Mouse (Mus musculus): ENCODE results near the gene Cyth1. TPM values are rescaled to one million over a fixed set of nuclear protein-coding genes. Genes with fewer than 3 reads are reported as not detected.
A peak's percentile ranks its signal among the peaks of the same experiment; 100 is the strongest.

Gene Cyth1
- total RNA-seq (2021): 10 to 100 TPM; 28.4 to 32.2 TPM
- long read RNA-seq, experiment 1, partial matches to known transcripts: 8 of 19 reads
- long read RNA-seq, experiment 1, other reads (novel, unspliced or antisense): 8 of 19 reads
- long read RNA-seq, experiment 2, partial matches to known transcripts: 8 of 25 reads
- long read RNA-seq, experiment 2, other reads (novel, unspliced or antisense): 14 of 25 reads

- peak; percentile 99 for DNase-seq (ENCODE audit: low spot score in 2 of 2)
Observed at GRCm38 (mm10) chr11:118248150-118249011, at the start of gene Cyth1. Cyth1 (minus strand) TSS chr11:118248592.

DNA sequence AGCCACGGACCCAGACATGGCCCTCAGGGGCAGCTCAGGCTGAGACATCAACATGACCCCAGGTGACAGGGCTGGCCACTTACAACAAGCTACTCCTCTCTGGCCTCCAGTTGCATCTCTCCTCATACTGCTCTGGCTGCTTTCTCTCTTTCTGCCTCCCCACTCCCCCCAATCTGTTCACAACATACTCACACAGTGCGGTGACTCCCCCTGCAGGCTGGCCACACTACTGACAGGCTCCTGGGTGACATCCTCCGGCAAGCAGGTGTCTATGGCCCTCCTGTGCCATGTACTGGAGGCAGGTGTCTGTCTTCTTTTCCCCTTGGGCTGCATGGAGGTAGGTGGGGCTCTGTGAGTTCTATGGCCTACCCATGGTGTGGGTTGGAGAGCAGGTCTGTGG lies 49.6 kb upstream of the Cyth1 start:
- no peak for DNase-seq (ENCODE audit: low spot score in 2 of 2)

DNA sequence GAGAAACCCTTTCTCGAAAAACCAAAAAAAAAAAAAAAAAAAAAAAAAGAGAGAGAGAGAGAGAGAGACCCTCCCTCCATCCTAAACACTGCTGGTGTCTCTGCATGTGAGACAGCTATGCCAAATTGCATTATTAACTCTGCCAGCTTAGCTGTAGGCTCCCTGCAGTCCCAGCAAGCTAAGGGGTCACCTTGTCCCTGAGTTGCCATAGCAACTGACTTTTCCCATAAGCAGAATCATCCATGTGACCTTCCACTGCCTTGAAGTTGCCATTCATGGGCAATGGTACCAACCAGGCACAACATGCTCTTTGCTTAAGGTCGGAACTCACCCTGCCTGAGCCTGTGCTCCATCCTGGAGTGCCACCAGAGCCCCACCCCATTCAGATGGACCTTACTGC lies 46.6 kb upstream of the Cyth1 start:
- no peak for DNase-seq (ENCODE audit: low spot score in 2 of 2)

DNA sequence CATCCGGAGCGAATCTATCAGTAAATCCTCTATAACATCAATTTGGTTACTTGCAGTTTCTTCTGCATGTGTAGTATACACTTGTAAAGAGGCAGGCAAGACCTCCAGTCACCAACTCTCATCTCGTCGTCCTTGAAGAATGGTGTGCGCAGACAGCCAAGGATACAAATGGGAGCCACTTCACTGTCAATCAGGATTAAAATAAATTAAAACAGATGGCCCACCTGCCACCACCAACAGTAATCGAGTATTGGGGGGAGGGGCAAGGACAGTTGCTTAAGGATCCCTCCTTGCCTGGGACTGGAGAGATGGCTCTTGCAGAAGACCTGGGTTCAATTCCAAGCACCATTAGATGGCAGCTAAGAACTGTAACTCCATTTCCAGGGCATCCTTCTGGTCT lies 44.3 kb upstream of the Cyth1 start:
- no peak for DNase-seq (ENCODE audit: low spot score in 2 of 2)

DNA sequence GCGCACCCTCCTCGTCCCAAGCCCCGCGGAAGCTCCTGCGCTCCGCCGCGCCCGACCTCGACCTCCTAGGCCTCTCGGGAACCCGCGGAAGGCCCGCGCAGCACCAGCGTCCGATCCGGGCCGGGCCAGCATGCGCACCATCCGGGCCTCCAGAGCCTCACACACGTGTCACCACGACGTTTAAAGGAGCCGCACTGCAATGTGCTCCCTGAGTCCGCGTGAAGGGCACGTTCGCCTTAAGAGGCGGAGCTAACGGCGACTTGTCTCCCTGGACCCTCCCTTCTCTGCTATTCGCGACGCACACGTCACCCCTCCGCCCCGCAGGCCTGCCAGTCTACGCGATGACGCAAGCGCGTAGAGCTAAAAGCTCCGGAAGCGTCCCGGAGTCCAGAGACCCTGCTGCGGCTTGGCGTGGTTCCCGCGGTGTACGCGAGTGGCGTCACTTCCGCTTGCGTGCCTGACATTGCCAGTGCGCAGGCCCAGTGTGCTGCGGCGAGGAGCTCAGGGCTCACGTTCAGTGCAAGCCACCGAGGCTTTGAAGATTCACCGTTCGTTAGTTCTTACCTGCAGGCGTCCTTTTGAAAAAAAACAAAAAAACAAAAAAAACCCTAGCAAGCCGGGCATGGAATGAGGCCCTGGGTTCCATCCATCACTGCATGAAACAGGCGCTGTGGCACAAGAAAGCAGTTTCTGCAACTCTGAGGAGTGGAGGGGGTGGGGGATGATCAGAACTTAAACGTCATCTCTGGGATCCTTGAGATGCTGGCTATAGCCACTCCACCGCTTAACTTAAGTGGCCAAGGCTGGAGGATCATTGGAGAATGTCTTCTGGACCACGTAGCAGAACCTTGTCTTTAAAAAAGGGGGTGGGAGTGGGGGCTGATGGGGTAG lies 41.9 kb upstream of the Cyth1 start, which contains the start of gene Usp36:
TSS of gene Usp36 (minus strand) at position 246 of the 891 bp plus-strand sequence.
- DNase-seq (ENCODE audit: low spot score in 2 of 2): peak; percentile 100

DNA sequence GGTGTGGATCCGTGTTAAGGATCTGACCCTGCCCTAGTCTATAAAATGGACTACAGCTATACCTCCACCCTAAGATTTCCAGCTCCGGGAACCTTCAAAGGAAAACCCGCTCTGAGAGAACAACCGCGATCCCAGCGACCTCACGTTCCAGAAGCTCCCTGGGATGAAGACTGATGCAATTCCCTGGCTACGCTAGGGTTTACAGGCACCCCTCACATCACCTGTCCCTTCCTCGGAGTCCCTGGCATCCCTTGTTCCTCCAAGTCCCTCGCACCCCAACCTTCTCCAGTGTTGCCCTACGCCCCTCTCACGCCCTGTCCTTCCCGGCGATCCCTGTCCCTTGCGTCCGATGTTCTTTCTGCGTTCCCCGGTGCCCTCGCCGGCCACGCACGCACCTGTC lies 41.2 kb upstream of the Cyth1 start:
- DNase-seq (ENCODE audit: low spot score in 2 of 2): no peak

GRCm38 (mm10) chr11:118289037-118289511 lies 40.7 kb upstream of the Cyth1 start:
- DNase-seq (ENCODE audit: low spot score in 2 of 2): no peak

- DNase-seq (ENCODE audit: low spot score in 2 of 2): no peak
Observed at GRCm38 (mm10) chr11:118287573-118287972, 39.2 kb upstream of the Cyth1 start.

- no peak for DNase-seq (ENCODE audit: low spot score in 2 of 2)
Observed at GRCm38 (mm10) chr11:118286434-118286833, 38.0 kb upstream of the Cyth1 start.

GRCm38 (mm10) chr11:118285791-118286190 lies 37.4 kb upstream of the Cyth1 start:
- no peak for DNase-seq (ENCODE audit: low spot score in 2 of 2)

DNA sequence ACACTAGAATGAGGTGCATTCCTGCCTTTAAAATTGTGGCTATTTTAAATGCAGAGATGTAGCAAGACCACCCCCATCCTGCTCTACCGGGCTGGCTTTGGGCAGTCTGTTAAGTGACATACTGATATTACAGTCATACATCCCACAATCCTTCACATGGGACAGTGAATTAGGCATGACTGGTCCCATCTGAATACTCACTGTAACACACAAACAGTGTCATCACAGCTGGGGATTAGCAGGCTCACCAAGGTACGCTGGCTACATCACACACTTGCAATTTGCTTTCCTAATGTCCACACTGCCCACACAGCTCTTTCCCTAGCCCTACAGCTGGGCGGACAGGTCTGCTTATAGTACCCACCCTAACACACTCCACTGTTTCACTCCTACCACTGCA lies 31.8 kb upstream of the Cyth1 start:
- DNase-seq (ENCODE audit: low spot score in 2 of 2): no peak

DNA sequence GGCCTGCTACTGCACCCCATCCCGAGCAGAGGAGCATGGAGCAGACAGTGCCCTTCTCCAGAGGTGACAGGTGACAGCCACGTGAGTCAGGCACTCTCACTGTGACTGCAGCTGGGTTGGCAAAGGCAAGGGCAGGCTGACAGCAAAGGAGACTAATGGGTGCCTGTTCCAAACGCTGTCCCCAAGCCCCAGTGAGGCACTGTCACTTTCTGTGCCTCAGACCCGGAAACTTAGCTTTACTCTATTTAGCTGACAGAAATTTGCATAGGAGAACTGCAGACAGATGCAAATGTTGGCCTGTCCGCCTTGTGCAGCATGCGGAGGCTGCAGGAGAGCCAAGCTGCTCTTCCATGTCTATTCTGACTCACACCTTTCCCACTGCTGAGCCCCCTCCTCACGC lies 27.9 kb upstream of the Cyth1 start:
- DNase-seq (ENCODE audit: low spot score in 2 of 2): no peak

DNA sequence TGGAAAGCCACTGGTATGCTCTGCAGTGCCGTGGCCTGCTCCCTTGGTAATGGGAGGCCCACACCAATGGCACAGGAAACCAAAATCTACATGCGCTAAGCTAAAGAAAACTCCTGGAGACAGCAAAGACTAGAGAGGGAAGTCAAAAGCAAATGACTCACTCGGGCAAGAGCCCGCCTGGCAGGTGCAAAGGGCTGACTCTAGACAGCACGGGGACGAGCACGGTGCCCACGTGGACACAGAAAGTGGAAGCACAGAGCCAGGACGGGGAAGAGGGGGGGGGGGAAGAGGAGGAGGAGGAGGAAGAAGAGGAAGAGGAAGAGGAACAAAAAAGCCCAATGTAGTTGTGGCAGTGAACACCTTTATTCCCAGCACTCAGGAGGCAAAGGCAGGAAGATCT lies 26.7 kb upstream of the Cyth1 start:
- DNase-seq (ENCODE audit: low spot score in 2 of 2): no peak

- no peak for DNase-seq (ENCODE audit: low spot score in 2 of 2)
Observed at GRCm38 (mm10) chr11:118269827-118270226, 21.4 kb upstream of the Cyth1 start.

GRCm38 (mm10) chr11:118266666-118267046 lies 18.3 kb upstream of the Cyth1 start:
- DNase-seq (ENCODE audit: low spot score in 2 of 2): no peak

DNA sequence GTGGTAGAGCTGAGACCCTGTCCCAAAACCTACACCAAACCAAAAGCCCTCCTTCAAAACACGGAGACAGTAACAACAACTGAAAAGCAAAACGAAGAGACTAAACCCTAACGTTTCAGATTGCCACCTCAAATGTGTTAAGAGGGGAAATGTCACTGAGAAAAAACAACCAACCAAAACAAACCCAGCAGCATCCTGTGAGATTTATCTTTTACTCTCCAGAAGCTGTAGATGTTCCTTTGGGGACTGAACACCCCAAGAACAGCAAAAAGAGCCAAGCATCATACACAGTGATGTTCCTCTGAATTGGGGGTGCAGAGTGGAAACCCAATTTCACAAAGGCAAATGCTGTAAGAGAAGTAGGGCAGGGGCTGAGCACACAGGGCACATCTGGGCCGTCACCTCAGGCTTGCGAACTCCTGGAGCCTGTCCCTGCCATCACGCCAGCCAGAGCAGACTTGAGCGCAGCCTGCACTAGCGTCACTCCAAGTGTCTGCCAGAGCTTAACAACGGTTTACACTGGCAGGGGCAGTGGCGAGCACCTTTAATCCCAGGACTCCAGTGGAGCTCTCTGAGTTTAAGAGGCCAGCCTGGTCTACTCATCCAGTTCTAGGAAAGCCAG lies 17.8 kb upstream of the Cyth1 start:
- no peak for DNase-seq (ENCODE audit: low spot score in 2 of 2)

GRCm38 (mm10) chr11:118265621-118266020 lies 17.2 kb upstream of the Cyth1 start:
- DNase-seq (ENCODE audit: low spot score in 2 of 2): no peak

DNA sequence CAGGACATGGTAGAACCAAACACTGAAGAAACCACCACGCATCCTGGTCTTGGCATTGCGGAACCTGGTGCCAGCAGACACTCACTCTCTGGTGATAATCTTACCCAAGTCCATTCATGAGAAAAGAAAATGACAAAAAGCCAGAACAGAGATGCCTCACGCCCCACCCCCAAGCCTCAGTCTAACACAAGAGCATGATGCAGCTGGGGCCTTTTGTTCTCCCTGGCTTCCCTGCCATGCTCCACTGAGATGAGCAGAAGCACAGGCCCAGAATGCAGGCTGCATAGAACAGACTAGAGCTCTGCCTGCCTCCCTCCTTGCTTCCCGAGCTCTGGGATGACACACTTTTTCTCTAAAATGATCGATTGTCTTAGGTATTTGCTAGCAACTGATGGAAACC lies 14.8 kb upstream of the Cyth1 start:
- DNase-seq (ENCODE audit: low spot score in 2 of 2): no peak

- DNase-seq (ENCODE audit: low spot score in 2 of 2): no peak
Observed at GRCm38 (mm10) chr11:118260081-118260480, 11.7 kb upstream of the Cyth1 start.

GRCm38 (mm10) chr11:118259580-118259979 lies 11.2 kb upstream of the Cyth1 start:
- no peak for DNase-seq (ENCODE audit: low spot score in 2 of 2)

DNA sequence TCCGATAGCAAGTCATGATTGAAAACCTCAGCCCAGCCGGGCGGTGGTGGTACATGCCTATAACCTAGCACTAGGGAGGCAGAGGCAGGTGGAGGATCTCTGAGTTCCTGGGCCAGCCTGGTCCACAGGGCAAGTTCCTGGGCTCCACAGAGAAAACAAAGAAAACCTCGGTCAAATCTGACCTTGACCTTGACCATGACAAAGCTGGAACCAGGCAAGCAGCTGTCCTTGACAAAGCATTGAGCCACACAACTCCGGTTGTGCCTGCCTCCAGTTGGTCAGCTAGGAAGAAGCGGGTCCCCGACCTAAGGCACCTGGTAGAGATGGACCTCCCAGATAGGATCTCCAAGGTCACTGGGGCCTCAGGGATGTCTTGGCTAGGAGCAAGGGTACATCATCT lies 8.0 kb upstream of the Cyth1 start:
- DNase-seq (ENCODE audit: low spot score in 2 of 2): no peak

All from gastrocnemius, postnatal 4 days (tissue).